Mouse (Mus musculus) gastrocnemius, adult 2 months (tissue): ENCODE measurements at regions not wholly inside any gene's neighbourhood (a gene's known extent, or its start where the extent isn't known, plus 50 kb on each side); places are given as distances from the start of the nearest gene placed in this dataset.

ENCODE experiments used
- DNase-seq: peaks from one replicate; pipeline ENCODE4 v3.0.0; 2022
- H3K27ac ChIP-seq: fragments of 200-600 bp; 2 replicates; pipeline ENCODE4 v1.8.1; 2022; ENCODE audit warnings: mild to moderate bottlenecking
- H3K4me3 ChIP-seq: fragments of 200-600 bp; 2 replicates; pipeline ENCODE4 v1.8.1; 2022; ENCODE audit warnings: mild to moderate bottlenecking, moderate library complexity
- CTCF ChIP-seq: fragments of 200-600 bp; IDR thresholded peaks from 2 replicates; pipeline ENCODE4 v1.8.1; 2022; ENCODE audit warnings: antibody characterized with exemption, mild to moderate bottlenecking, moderate library complexity
- intact Hi-C: fragments of 180-260 bp; cut with DNase I; formaldehyde crosslinking; loops from one replicate; pipeline ENCODE4 v1.15.1; 2025

- Histone ChIP-seq H3K4me3 (no peak overlapping the region), H3K27ac (no peak overlapping the region)
- no peak for DNase-seq
- intact Hi-C loops: no loop called here
- TF ChIP-seq CTCF: no peak
Measured at GRCm38 (mm10) chr1:187484821-187485220, 123.8 kb upstream of the Esrrg start.

- TF ChIP-seq CTCF: no peak
- DNase-seq: no peak
- no peak overlapping the region for H3K4me3 ChIP-seq
- no peak overlapping the region for H3K27ac ChIP-seq
- intact Hi-C loops: no loop called here
Measured at GRCm38 (mm10) chr1:187487948-187488690, 120.5 kb upstream of the Esrrg start.

GRCm38 (mm10) chr1:187489452-187489851, 119.1 kb upstream of the Esrrg start:
- intact Hi-C loops: no loop called here

GRCm38 (mm10) chr1:187505368-187505767, 103.2 kb upstream of the Esrrg start:
- Histone ChIP-seq H3K4me3 (no peak overlapping the region; the same call in 1 of the 2 replicates), H3K27ac (no peak overlapping the region)
- intact Hi-C loops: no loop called here
- no peak for TF ChIP-seq CTCF
- no peak for DNase-seq

More at GRCm38 (mm10) chr1:187489452-187489851, 119.1 kb upstream of the Esrrg start:
- Histone ChIP-seq H3K4me3 (no peak overlapping the region), H3K27ac (no peak overlapping the region)
- DNase-seq: no peak
- no peak for TF ChIP-seq CTCF

- intact Hi-C loops: no loop called here
- H3K4me3 ChIP-seq: no peak overlapping the region
Measured at GRCm38 (mm10) chr1:187507217-187507616, 101.4 kb upstream of the Esrrg start.

GRCm38 (mm10) chr1:187531349-187531922, 77.2 kb upstream of the Esrrg start:
- no peak for DNase-seq
- intact Hi-C loops: no loop called here
- H3K4me3 ChIP-seq: no peak overlapping the region
- no peak for TF ChIP-seq CTCF
- no peak overlapping the region for H3K27ac ChIP-seq

More at GRCm38 (mm10) chr1:187507217-187507616, 101.4 kb upstream of the Esrrg start:
- no peak for TF ChIP-seq CTCF
- no peak overlapping the region for H3K27ac ChIP-seq
- no peak for DNase-seq

- no peak for TF ChIP-seq CTCF
- Histone ChIP-seq H3K4me3 (no peak overlapping the region), H3K27ac (no peak overlapping the region)
- no peak for DNase-seq
- intact Hi-C loops: no loop called here
Measured at GRCm38 (mm10) chr1:187536263-187536662, 72.3 kb upstream of the Esrrg start.

GRCm38 (mm10) chr1:187556718-187557117, 51.9 kb upstream of the Esrrg start:
- no peak overlapping the region for H3K27ac ChIP-seq
- no peak overlapping the region for H3K4me3 ChIP-seq
- no peak for TF ChIP-seq CTCF
- intact Hi-C loops: no loop called here
- DNase-seq: no peak
